Mouse (Mus musculus) brain, adult 2 months (tissue): Measurements from ENCODE around the gene Ssh2.

Source experiments
- DNase-seq: peaks from one replicate; pipeline ENCODE4 v3.0.0; 2011; ENCODE audit warnings: low read depth, low spot score

The Ssh2 gene

DNA sequence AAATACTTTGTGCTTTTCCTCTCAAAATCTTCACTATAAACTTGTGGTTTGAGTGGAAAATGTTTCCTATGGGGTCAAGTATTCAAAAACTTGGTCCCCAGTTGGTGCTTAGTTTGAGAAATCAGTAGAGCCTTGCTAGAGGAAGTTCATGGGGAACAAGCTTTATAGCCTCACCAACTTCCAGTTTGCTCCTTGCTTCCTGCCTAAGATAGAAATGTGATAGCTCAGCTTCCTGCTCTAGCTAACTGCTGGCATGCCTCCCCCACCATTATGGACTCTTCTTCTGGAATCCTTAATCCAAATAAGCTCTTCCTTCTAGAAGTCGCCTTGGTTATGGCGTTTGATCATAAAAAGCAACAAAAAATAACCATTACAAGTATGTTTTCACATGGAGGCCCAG, 190.2 kb downstream of the Ssh2 start:
- no peak for DNase-seq

GRCm38 (mm10) chr11:77409879-77410278, 193.8 kb downstream of the Ssh2 start:
- DNase-seq: peak; percentile 27

DNA sequence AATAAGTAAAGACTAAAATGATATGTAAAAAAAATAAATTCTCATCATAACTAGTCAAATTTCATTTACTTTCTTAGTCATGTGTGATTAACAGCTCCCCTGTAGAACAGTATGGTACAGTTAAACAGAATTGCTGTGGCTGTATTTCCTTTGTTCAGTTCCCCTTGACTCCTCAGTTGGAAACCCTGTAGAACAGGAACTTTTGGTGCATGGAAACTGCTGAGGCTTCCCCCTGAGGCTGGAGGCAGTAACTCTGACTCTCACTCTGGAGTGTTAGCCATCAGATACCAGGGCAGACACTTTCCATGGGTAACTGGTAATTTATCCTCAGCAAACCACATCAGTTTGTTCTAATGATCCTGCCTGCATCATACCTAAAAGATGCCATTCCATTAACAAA, 195.2 kb downstream of the Ssh2 start:
- DNase-seq: no peak

DNA sequence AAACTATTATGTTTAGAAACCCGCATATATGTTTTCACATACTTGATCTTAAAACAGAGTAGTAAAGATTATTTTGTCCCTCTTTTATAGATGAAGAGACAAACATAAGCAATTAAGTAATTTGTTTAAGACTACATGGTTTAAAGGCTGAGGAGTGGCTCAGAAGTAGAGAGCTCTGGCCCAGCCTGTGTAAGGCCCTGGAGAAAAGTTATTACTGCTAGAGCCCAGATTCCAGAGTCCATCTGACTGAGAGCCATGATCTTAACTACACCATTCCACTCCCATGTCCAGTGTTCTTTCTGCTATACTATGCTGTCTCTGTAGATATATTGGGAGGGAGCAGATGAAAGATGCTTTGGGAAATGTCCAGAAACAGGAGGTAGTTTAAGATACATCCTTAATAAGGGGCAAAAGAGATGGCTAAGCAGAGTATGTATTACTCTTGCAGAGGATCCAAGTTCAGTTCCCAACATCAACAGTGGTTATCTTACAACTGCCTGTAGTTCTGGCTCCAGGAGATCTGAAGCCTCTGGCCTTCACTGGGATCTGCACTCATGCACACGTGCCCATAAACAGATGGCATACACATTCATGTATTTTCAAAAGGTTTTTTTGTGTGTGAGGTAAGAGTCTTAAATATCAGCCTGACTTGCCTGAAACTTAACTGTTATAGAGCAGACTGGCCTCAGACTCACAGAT, 198.2 kb downstream of the Ssh2 start:
- no peak for DNase-seq

GRCm38 (mm10) chr11:77416212-77417000, 200.3 kb downstream of the Ssh2 start:
- DNase-seq: no peak

DNA sequence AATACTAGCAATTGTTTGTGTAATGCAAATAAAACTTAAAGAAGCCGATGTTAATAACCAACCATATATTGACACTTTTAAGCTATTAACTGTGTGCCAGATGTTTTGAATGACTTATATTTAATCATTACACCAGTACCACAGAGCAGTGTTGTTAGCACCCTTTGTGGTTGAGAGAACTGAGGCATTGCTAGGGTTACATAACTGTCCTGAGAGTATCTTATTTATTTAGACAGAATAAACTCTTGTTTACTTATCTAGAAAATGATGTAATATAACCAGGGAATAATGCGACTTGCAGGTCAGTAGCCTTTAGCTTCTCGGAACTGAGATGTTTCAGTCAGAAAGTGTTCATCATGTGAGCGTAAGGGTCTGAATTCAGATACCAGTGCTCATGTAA, 201.9 kb downstream of the Ssh2 start:
- DNase-seq: no peak

DNA sequence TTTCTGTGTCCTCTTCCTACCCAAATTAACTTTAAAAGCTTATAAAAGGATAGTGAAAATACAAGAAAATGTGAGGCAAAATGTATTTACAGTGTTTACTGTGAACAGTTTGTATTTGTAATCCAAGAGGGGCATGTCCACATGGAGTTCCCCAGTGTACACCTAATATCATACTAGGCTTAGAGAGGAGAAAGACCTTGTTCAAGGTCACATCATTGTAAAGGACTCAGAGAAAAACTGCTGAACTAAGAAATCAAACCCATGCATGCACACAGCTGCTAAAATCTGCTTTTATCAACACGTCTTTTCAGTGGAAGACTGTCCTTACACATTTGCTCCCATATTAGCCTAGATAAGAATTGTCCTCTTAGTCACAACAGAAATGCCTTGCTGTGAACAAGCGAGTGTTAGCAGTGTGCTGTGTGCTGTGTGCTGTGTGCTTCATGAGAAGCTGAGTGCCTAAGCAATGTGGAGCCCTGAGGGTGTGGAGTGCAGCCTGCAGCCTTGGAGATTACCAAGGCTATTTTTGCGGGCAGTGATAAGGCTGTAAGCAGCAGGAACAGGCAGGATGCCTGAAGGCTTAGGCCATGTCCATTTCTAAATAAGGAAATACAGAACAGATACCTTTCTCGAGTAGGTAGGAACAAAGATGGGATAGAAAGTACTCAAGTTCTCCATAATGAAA, 207.2 kb downstream of the Ssh2 start:
- DNase-seq: no peak

GRCm38 (mm10) chr11:77428446-77428845, 212.4 kb downstream of the Ssh2 start:
- no peak for DNase-seq

GRCm38 (mm10) chr11:77437026-77437425, 220.9 kb downstream of the Ssh2 start:
- no peak for DNase-seq

DNA sequence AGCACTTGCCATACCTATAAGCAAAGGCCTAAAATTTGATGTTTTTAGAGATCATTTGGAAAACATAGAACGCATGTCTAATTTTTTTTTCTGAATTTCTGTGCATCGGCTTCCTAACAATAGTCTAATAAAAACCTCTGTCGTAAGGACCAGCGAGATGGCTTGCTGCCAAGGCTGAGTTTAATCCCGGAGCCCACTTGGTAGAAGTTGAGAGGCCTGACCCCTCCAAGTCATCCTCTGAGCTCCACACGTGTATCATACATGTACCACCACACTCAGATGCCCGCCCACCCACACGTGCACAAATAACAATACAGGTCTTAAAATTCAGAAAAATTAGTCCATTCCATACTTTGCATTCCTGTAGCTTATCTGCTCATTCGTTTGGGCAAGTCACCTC, 224.0 kb downstream of the Ssh2 start:
- no peak for DNase-seq

DNA sequence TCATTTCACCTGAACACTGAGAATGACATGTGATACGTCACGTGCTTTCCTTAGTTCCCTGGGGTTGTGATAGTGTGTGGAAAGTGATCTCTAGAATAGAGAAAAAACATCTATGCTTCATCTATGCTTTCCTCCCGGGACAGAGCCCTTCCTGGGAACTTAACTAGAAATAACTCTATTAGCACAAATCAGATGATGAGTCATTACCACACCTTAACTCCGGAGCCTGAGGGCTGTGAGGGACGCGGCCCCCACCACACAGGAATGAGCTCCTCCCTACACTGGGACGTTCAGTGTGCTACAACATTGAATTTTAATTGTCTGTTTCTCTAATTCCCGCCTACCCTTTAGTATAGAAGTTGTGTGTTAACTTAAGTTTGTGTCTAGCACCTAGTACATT, 224.9 kb downstream of the Ssh2 start:
- DNase-seq: no peak

DNA sequence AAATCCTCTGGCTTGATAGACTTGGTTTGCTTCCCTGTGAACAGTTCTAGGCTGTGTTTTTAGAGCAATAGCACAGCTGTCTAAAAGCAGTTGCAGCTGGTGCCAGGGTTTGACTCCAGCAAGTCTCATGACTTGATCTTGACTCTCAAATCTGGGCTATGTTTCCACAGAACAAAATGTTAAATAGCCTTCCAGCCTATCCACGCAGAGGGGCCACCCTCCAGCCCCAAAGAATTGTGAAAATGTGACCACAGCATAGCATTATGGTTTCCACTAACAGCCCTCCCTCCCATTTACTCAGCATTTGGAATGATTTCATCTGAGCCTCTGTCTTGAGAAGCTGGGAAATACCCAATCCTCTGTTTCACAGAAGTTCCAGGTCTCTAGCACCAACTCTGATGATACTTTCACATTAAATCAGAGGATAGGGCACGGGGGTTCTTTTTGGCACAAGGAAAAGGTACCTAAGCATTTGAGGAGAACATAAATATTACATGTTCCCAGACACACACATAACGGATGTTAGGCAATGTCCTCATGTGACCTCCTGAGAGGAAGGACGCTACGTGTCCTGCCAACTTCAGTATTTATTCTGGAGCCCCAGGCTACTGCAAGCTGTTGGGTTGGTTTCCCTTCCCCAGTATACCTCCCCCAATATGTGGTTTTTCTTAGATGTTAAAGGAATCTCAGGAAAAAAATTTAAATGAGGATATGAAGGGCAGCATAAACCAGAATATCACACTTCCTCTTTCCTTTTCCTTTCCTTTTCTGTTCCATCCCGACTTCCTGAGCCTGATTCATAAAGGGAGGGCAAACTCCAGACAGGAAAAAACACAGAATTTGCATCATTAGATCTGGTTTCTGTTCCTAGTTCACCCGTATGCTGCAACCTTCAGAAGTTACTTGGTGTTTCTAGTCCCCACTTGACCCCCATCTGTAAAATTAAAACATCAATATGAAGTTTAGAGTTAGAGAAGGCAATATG, 226.4 kb downstream of the Ssh2 start:
- peak; percentile 52 for DNase-seq

GRCm38 (mm10) chr11:77444939-77445338, 228.9 kb downstream of the Ssh2 start:
- DNase-seq: no peak

GRCm38 (mm10) chr11:77446628-77447041, 230.5 kb downstream of the Ssh2 start:
- DNase-seq: peak; percentile 79

DNA sequence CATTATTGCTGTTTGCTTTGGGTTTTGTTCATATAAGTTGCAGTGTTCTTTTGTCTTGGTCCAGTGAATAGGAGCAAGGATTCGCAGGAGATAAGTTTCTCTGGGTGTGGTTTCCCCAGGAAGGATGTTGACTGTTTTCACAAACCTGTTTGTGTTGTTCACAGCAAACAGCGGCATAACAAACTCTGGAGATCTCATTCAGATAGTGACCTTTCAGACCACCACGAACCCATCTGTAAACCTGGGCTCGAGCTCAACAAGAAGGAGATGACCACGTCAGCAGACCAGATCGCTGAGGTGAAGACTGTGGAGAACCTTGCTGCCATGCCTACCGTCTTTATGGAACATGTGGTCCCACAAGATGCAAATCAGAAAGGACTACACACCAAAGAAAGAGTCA, 233.1 kb downstream of the Ssh2 start:
- DNase-seq: no peak

- no peak for DNase-seq
Measured at GRCm38 (mm10) chr11:77451670-77452069, 235.6 kb downstream of the Ssh2 start.

DNA sequence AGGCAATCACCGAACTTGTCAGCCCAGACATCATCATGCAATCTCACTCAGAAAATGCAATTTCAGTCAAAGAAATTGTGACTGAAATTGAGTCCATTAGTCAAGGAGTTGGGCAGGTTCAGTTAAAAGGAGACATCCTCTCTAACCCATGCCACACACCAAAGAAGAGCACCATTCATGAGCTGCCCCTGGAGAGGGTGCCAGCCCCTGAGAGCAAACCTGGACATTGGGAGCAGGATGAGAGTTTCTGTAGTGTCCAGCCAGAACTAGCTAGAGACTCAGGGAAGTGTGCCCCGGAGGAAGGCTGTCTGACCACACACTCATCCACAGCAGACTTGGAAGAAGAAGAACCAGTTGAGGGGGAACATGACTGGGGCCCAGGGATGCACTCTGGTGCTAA, 237.3 kb downstream of the Ssh2 start:
- DNase-seq: no peak

DNA sequence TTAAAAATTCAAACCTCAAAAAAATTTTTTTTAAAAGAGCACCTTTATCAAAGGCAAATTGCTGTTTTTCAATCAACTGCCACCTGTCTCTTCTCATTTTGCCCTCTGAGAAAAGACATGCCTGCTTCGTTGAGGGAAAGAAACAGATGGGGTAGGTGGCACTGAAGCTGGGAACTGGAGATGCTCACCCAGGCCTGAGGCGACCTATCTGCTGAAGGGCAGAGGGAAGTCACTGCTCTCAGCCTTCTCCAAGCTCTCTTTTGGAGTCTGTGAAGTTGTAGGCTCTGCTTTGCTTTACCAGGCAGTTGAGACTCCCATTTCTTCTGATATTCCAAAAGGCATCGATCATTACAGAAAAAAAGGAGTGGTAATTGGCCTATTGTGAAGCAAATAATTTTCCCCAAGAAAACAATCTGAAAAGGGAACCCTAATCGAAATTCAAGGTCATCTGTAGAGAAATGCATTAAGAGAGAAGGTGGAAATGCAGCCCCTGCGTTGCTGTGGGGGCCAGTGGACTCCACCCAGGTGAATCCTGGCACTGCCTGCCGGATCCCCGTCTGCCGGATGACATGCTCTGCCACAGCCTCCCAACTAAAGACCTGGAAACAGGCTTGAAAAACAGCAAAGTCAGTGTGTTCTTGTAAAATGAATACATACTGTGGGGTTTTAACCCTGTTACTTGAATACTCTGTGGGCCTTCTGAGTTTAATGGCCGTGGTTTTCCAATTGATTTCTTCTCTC, 239.9 kb downstream of the Ssh2 start:
- DNase-seq: peak; percentile 50

DNA sequence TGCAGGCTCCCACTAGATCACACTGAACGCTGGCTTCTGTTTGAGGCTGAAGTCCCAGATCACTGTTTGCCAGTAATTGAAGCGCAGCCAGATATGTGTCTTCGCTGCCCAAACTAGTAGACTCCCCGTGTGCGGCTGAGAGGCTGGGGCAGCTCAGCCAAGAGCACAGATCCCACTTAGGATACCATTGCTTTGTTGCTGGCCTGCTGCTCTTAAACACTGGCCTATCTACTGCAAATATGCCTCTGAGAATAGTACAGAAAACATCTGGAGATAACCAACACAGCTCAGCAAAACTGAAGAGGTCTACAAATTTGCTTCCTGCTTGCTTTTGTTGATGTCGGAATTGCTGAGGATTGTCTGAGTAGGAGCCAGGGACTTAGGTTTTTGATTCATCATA, 240.8 kb downstream of the Ssh2 start:
- peak; percentile 76 for DNase-seq

GRCm38 (mm10) chr11:77461856-77462255, 245.8 kb downstream of the Ssh2 start:
- no peak for DNase-seq
